Mouse (Mus musculus) mesoderm, embryonic 11.5 days (tissue): ENCODE results near the gene Prss36.

Experiments
- DNase-seq: peaks from one replicate; pipeline ENCODE4 v3.0.0-alpha.2; 2012; ENCODE audit warnings: low read depth, low spot score

Gene Prss36

GRCm38 (mm10) chr7:127935028-127935722, 11.3 kb downstream of the Prss36 start:
- peak; percentile 96 for DNase-seq

- DNase-seq, result no peak
These were observed 12.4 kb downstream of the Prss36 start for GRCm38 (mm10) chr7:127934075-127934474.

- peak; percentile 38 for DNase-seq
These were observed 14.1 kb downstream of the Prss36 start for GRCm38 (mm10) chr7:127932273-127933031.

GRCm38 (mm10) chr7:127931351-127932135, 15.0 kb downstream of the Prss36 start:
- no peak for DNase-seq

GRCm38 (mm10) chr7:127930636-127931035, 15.9 kb downstream of the Prss36 start:
- DNase-seq, result no peak

- DNase-seq, result no peak
These were observed 16.6 kb downstream of the Prss36 start, which contains the start of gene Prss8 for GRCm38 (mm10) chr7:127929923-127930322. TSS of gene Prss8 (minus strand) at chr7:127930104.

- DNase-seq, result no peak
These were observed 17.9 kb downstream of the Prss36 start for GRCm38 (mm10) chr7:127928596-127928995.

- DNase-seq, result no peak
These were observed 18.8 kb downstream of the Prss36 start for GRCm38 (mm10) chr7:127927726-127928125.

GRCm38 (mm10) chr7:127926846-127927245, 19.7 kb downstream of the Prss36 start:
- DNase-seq, result no peak

- DNase-seq, result no peak
These were observed 20.5 kb downstream of the Prss36 start for GRCm38 (mm10) chr7:127926066-127926465.

- no peak for DNase-seq
These were observed 21.3 kb downstream of the Prss36 start for GRCm38 (mm10) chr7:127925252-127925651.

GRCm38 (mm10) chr7:127923714-127924113, 22.8 kb downstream of the Prss36 start:
- no peak for DNase-seq

- DNase-seq, result no peak
These were observed 23.9 kb downstream of the Prss36 start for GRCm38 (mm10) chr7:127922451-127923275.

GRCm38 (mm10) chr7:127921516-127921915, 25.0 kb downstream of the Prss36 start:
- DNase-seq, result peak; percentile 30

GRCm38 (mm10) chr7:127919290-127919689, 27.2 kb downstream of the Prss36 start:
- no peak for DNase-seq

- peak; percentile 52 for DNase-seq
These were observed 28.3 kb downstream of the Prss36 start for GRCm38 (mm10) chr7:127918203-127918602.

- no peak for DNase-seq
These were observed 31.2 kb downstream of the Prss36 start for GRCm38 (mm10) chr7:127915293-127915692.

- no peak for DNase-seq
These were observed 33.6 kb downstream of the Prss36 start for GRCm38 (mm10) chr7:127912938-127913337.

GRCm38 (mm10) chr7:127912190-127912871, 34.2 kb downstream of the Prss36 start, which contains the start of gene Kat8:
TSS of gene Kat8 (plus strand) at chr7:127912516.
- peak; percentile 91 for DNase-seq

- no peak for DNase-seq
These were observed 37.9 kb downstream of the Prss36 start for GRCm38 (mm10) chr7:127908656-127909055.

- DNase-seq, result no peak
These were observed 38.6 kb downstream of the Prss36 start for GRCm38 (mm10) chr7:127907939-127908338.
